Mouse (Mus musculus) heart, postnatal 0 days (tissue): ENCODE results near the gene Nr3c2. TPM values are rescaled to one million over a fixed set of nuclear protein-coding genes. Genes with fewer than 3 reads are reported as not detected.

Experiments
- ATAC-seq: fragments of 200-750 bp; cut with Nextera tagmentation; 2 replicates; pipeline ENCODE4 v1.8.0; 2017; ENCODE audit warnings: low read depth, moderate number of reproducible peaks, moderate library complexity; ENCODE audit not compliant: insufficient read depth
- DNase-seq: peaks from one replicate; pipeline ENCODE4 v3.0.0-alpha.2; 2016; ENCODE audit warnings: low spot score
- H3K27ac ChIP-seq: fragments of 300-500 bp; sonication (generic); 2 replicates; pipeline ENCODE4 v1.5.1; 2014; ENCODE audit warnings: low read depth, mild to moderate bottlenecking
- H3K27me3 ChIP-seq: fragments of 300-500 bp; sonication (generic); 2 replicates; pipeline ENCODE4 v1.6.1; 2014; ENCODE audit warnings: low read length, mixed read lengths; ENCODE audit not compliant: control insufficient read depth, insufficient read depth
- H3K36me3 ChIP-seq: fragments of 300-500 bp; sonication (generic); replicated peaks from 2 replicates; pipeline ENCODE4 v1.6.1; 2014; ENCODE audit warnings: low read length, mixed read lengths; ENCODE audit not compliant: control insufficient read depth, insufficient read depth
- H3K4me1 ChIP-seq: fragments of 300-500 bp; sonication (generic); 2 replicates; pipeline ENCODE4 v1.6.1; 2014; ENCODE audit warnings: antibody characterized with exemption; ENCODE audit not compliant: control insufficient read depth, insufficient read depth
- H3K4me2 ChIP-seq: fragments of 300-500 bp; sonication (generic); 2 replicates; pipeline ENCODE4 v1.6.1; 2014; ENCODE audit warnings: low read depth, mild to moderate bottlenecking, low read length, moderate library complexity
- H3K4me3 ChIP-seq: fragments of 300-500 bp; sonication (generic); 2 replicates; pipeline ENCODE4 v1.5.1; 2014; ENCODE audit warnings: low read depth, low read length
- H3K9ac ChIP-seq: fragments of 300-500 bp; sonication (generic); replicated peaks from 2 replicates; pipeline ENCODE4 v1.6.1; 2014; ENCODE audit warnings: low read depth, low read length, mixed read lengths
- H3K9me3 ChIP-seq: fragments of 300-500 bp; sonication (generic); replicated peaks from 2 replicates; pipeline ENCODE4 v1.6.1; 2016; ENCODE audit warnings: low read length; ENCODE audit not compliant: control insufficient read depth
- CTCF ChIP-seq: IDR thresholded peaks from 2 replicates; pipeline ENCODE4 v1.5.1; 2016; ENCODE audit warnings: antibody characterized with exemption, control low read depth, low read depth
- EP300 ChIP-seq: IDR thresholded peaks from 2 replicates; pipeline ENCODE4 v1.6.1; 2016; ENCODE audit warnings: antibody characterized with exemption, low read depth
- WGBS: fragments of 180-500 bp; shearing (Covaris S2); extraction: QIAGEN DNeasy Blood & Tissue Kit; methylation state at CpG from one replicate; pipeline ENCODE4 v1.1.7; 2014; 5-methylcytosine and 5-hydroxymethylcytosine counted together
- polyA plus RNA-seq: library from polyadenylated mRNA; unstranded; fragments of >200 nt; fragmentation: Nextera tagmentation; extraction: Ambion mirVana; gene quantifications from 2 replicates; pipeline ENCODE4 v1.2.1, GENCODE M21; 2015
- total RNA-seq: library from RNA; depleted of rRNA; stranded (reverse); fragments of >200 nt; gene quantifications from 2 replicates; pipeline ENCODE4 v1.2.3, GENCODE M21; 2014; ENCODE audit warnings: low replicate concordance

Gene Nr3c2
- total and polyA plus RNA-seq, 2 experiments from 2014 or later, result 7.6 to 10.8 TPM

- WGBS, result under 1% methylated on average over 40 of the region's 60 CpGs
- Histone ChIP-seq H3K4me3 (peak overlapping the region; percentile 71), H3K4me1 (peaks cover 5% of the 10 kb centered on the region; the same call in 1 of the 2 replicates), H3K9me3 (no peaks in the 10 kb centered on the region), H3K36me3 (no peaks in the 10 kb centered on the region), H3K27me3 (no peaks in the 10 kb centered on the region), H3K27ac (peak overlapping the region; percentile 75), H3K9ac (peak overlapping the region; percentile 70), H3K4me2 (peak overlapping the region; percentile 99)
- ATAC-seq (peak; percentile 61), DNase-seq (peak; percentile 80)
- TF ChIP-seq CTCF (peak; percentile 22; the same call in 1 of the 2 replicates), EP300 (no peak)
These were observed 376 bp upstream of the Nr3c2 start for GRCm38 (mm10) chr8:76898721-76899410.

GRCm38 (mm10) chr8:76900155-76901141, 1.2 kb downstream of the Nr3c2 start:
- H3K27me3 ChIP-seq, result no peaks in the 10 kb centered on the region
- 1% methylated on average over 58 of the region's 58 CpGs for WGBS
- 0 out of 2 replicates have a peak overlapping the region, but pooled peaks have one; percentile 75 for H3K27ac ChIP-seq

GRCm38 (mm10) chr8:76901430-76902204, 2.4 kb downstream of the Nr3c2 start:
- Histone ChIP-seq H3K4me2 (peak overlapping the region; percentile 99), H3K4me3 (peak overlapping the region; percentile 71), H3K27me3 (no peaks in the 10 kb centered on the region), H3K4me1 (peaks cover 5% of the 10 kb centered on the region; the same call in 1 of the 2 replicates), H3K36me3 (no peaks in the 10 kb centered on the region), H3K9me3 (no peaks in the 10 kb centered on the region), H3K27ac (peak overlapping the region; percentile 64), H3K9ac (peak overlapping the region; percentile 71)
- TF ChIP-seq EP300 (no peak), CTCF (no peak)
- ATAC-seq, result peak; percentile 94
- WGBS, result under 1% methylated on average over 38 of the region's 41 CpGs
- DNase-seq, result peak; percentile 98

More at GRCm38 (mm10) chr8:76900155-76901141, 1.2 kb downstream of the Nr3c2 start:
- Histone ChIP-seq H3K36me3 (no peaks in the 10 kb centered on the region), H3K4me3 (peak overlapping the region; percentile 71), H3K4me2 (peak overlapping the region; percentile 99), H3K9me3 (no peaks in the 10 kb centered on the region), H3K9ac (peak overlapping the region; percentile 70), H3K4me1 (peaks cover 5% of the 10 kb centered on the region; the same call in 1 of the 2 replicates)
- peak; percentile 12 for DNase-seq
- TF ChIP-seq CTCF (no peak), EP300 (no peak)
- no peak for ATAC-seq

- Histone ChIP-seq H3K9ac (peak overlapping the region; percentile 71), H3K4me1 (peaks cover 5% of the 10 kb centered on the region; the same call in 1 of the 2 replicates), H3K9me3 (no peaks in the 10 kb centered on the region), H3K4me2 (peak overlapping the region; percentile 99), H3K27ac (peak overlapping the region; percentile 66), H3K27me3 (no peaks in the 10 kb centered on the region), H3K36me3 (no peaks in the 10 kb centered on the region), H3K4me3 (peak overlapping the region; percentile 71)
- 1% methylated on average over 31 of the region's 35 CpGs for WGBS
- TF ChIP-seq EP300 (no peak), CTCF (no peak)
- ATAC-seq (peak; percentile 1; the same call in 1 of the 2 replicates), DNase-seq (no peak)
These were observed 3.2 kb downstream of the Nr3c2 start for GRCm38 (mm10) chr8:76902205-76903078.
